Mouse (Mus musculus) midbrain, embryonic 13.5 days (tissue): ENCODE measurements around the gene Fkbp2. TPM values are rescaled to one million over a fixed set of nuclear protein-coding genes. Genes with fewer than 3 reads are reported as not detected.
"Not testable (repeated sequence)": the region's sequence is repeated elsewhere in the genome, so short reads cannot be mapped to it uniquely, and the experiment has no call there.

Experiments
- ATAC-seq: fragments of 200-750 bp; cut with Nextera tagmentation; 2 replicates; pipeline ENCODE4 v1.8.0; 2017; ENCODE audit warnings: mild to moderate bottlenecking, moderate TSS enrichment, moderate library complexity
- H3K27ac ChIP-seq: fragments of 300-500 bp; sonication (generic); 2 replicates; pipeline ENCODE4 v1.5.1; 2015; ENCODE audit warnings: inconsistent platforms, mild to moderate bottlenecking, moderate library complexity
- H3K27me3 ChIP-seq: fragments of 300-500 bp; sonication (generic); 2 replicates; pipeline ENCODE4 v1.6.1; 2015; ENCODE audit warnings: mild to moderate bottlenecking, inconsistent platforms
- H3K36me3 ChIP-seq: fragments of 300-500 bp; sonication (generic); 2 replicates; pipeline ENCODE4 v1.6.1; 2015; ENCODE audit warnings: mild to moderate bottlenecking, inconsistent platforms
- H3K4me1 ChIP-seq: fragments of 300-500 bp; sonication (generic); replicated peaks from 2 replicates; pipeline ENCODE4 v1.6.1; 2015; ENCODE audit warnings: inconsistent platforms
- H3K4me2 ChIP-seq: fragments of 300-500 bp; sonication (generic); replicated peaks from 2 replicates; pipeline ENCODE4 v1.6.1; 2015; ENCODE audit warnings: moderate library complexity, mild to moderate bottlenecking, inconsistent platforms
- H3K4me3 ChIP-seq: fragments of 300-500 bp; sonication (generic); replicated peaks from 2 replicates; pipeline ENCODE4 v1.5.1; 2015; ENCODE audit warnings: mild to moderate bottlenecking, inconsistent platforms
- H3K9ac ChIP-seq: fragments of 300-500 bp; sonication (generic); replicated peaks from 2 replicates; pipeline ENCODE4 v1.6.1; 2015; ENCODE audit warnings: mild to moderate bottlenecking, inconsistent platforms
- H3K9me3 ChIP-seq: fragments of 300-500 bp; sonication (generic); 2 replicates; pipeline ENCODE4 v1.6.1; 2016; ENCODE audit warnings: mild to moderate bottlenecking, inconsistent platforms
- WGBS: fragments of 180-500 bp; shearing (Covaris S2); methylation state at CpG from one replicate; pipeline ENCODE4 v1.1.7; 2015; 5-methylcytosine and 5-hydroxymethylcytosine counted together
- polyA plus RNA-seq: library from polyadenylated mRNA; unstranded; fragments of >200 nt; fragmentation: Nextera tagmentation; extraction: Ambion mirVana; gene quantifications from 2 replicates; pipeline ENCODE4 v1.2.1, GENCODE M21; 2015

Fkbp2 gene
- polyA plus RNA-seq, 1 experiment from 2014 or later: 100 TPM

DNA sequence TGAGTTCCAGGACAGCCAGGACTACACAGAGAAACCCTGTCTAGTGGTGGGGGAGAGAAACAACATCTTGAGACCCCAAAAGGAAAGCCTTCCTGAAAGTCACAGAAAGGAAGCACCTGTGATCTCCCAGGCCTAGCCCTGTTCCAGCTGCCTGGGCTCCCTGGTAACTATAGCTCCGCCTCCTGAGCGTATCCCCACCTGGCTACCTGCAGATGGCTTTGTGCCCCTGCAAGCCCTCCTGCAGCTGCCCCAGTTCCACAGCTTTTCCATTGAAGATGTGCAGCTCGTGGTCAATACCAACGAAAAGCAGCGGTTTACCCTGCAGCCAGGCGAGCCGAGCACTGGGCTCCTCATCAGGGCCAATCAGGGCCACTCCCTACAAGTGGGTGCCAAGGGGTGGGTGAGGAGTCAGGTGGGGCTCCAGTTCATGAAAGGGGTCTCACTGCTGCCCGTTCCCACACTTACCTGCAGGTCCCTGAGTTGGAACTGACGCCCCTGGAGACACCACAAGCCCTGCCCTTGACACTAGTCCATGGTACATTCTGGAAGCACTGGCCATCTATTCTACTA lies 17.5 kb upstream of the Fkbp2 start:
- peaks cover 35% of the 10 kb centered on the region for H3K4me1 ChIP-seq
- 86% methylated on average over 9 of the region's 9 CpGs for WGBS
- no peak overlapping the region for H3K4me2 ChIP-seq
- H3K9ac ChIP-seq: no peak overlapping the region
- no peaks in the 10 kb centered on the region for H3K27me3 ChIP-seq
- no peak overlapping the region for H3K4me3 ChIP-seq
- peaks cover 31% of the 10 kb centered on the region for H3K36me3 ChIP-seq
- no peaks in the 10 kb centered on the region for H3K9me3 ChIP-seq
- no peak overlapping the region for H3K27ac ChIP-seq
- ATAC-seq: no peak

DNA sequence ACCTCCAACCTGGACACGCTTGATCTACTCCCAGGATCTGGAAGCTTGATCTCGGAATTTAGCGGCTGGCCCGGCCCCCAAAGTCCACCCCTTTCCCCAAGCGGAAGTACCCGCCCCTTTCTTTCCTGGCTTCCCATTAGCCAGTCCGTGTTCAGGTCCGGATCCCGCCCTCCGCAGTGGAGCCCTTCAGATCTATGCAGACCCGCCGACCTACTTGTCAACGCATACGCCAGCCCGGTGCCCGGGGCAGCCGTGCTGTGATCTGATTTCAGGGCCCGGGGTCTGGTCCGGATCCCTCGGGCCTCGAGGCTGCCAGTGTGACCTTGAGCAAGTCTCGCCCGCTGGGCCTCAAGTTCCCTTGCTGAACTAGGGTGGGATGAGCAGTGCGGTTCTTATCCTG lies 15.7 kb upstream of the Fkbp2 start, which contains the start of the genes Nudt22 and Trpt1:
TSS of gene Nudt22 (minus strand) at position 112 of the 400 bp plus-strand sequence.
TSS of gene Trpt1 (plus strand) at position 126 of the 400 bp plus-strand sequence.
- peaks cover 29% of the 10 kb centered on the region for H3K36me3 ChIP-seq
- H3K27ac ChIP-seq: peak within 1 kb of the TSS; percentile 74
- peaks cover 45% of the 10 kb centered on the region for H3K4me1 ChIP-seq
- peak within 1 kb of the TSS; percentile 66 for H3K4me3 ChIP-seq
- peak within 1 kb of the TSS; percentile 84 for H3K4me2 ChIP-seq
- peak within 1 kb of the TSS; percentile 81 for H3K9ac ChIP-seq
- ATAC-seq: peak; percentile 76
- no peaks in the 10 kb centered on the region for H3K27me3 ChIP-seq
- H3K9me3 ChIP-seq: no peaks in the 10 kb centered on the region
- WGBS: 0% methylated on average over 24 of the region's 24 CpGs

GRCm38 (mm10) chr19:6995255-6995991 lies 15.1 kb upstream of the Fkbp2 start:
- no peak; the same call in 1 of the 2 replicates for ATAC-seq
- peaks cover 25% of the 10 kb centered on the region for H3K36me3 ChIP-seq
- no peaks in the 10 kb centered on the region for H3K9me3 ChIP-seq
- WGBS: 52% methylated on average over 21 of the region's 21 CpGs
- peaks cover 45% of the 10 kb centered on the region for H3K4me1 ChIP-seq
- peak overlapping the region; percentile 81 for H3K9ac ChIP-seq
- H3K4me3 ChIP-seq: peak overlapping the region; percentile 66
- peak overlapping the region; percentile 84 for H3K4me2 ChIP-seq
- H3K27ac ChIP-seq: no peak overlapping the region; the same call in 1 of the 2 replicates
- H3K27me3 ChIP-seq: no peaks in the 10 kb centered on the region

GRCm38 (mm10) chr19:6994489-6994888 lies 14.2 kb upstream of the Fkbp2 start:
- no peaks in the 10 kb centered on the region for H3K9me3 ChIP-seq
- WGBS: 83% methylated on average over 8 of the region's 8 CpGs
- ATAC-seq: no peak
- no peak overlapping the region for H3K27ac ChIP-seq
- H3K27me3 ChIP-seq: no peaks in the 10 kb centered on the region
- peaks cover 45% of the 10 kb centered on the region for H3K4me1 ChIP-seq
- peaks cover 16% of the 10 kb centered on the region for H3K36me3 ChIP-seq
- no peak overlapping the region; the same call in 1 of the 2 replicates for H3K4me3 ChIP-seq
- H3K4me2 ChIP-seq: 0 out of 2 replicates have a peak overlapping the region, but pooled peaks have one; percentile 3
- peak overlapping the region; percentile 81; the same call in 1 of the 2 replicates for H3K9ac ChIP-seq

GRCm38 (mm10) chr19:6994002-6994401 lies 13.7 kb upstream of the Fkbp2 start:
- 88% methylated on average over 8 of the region's 8 CpGs for WGBS
- Histone ChIP-seq H3K9ac (no peak overlapping the region), H3K4me3 (no peak overlapping the region), H3K36me3 (peaks cover 14% of the 10 kb centered on the region), H3K4me2 (no peak overlapping the region), H3K27ac (no peak overlapping the region), H3K9me3 (no peaks in the 10 kb centered on the region), H3K27me3 (no peaks in the 10 kb centered on the region), H3K4me1 (peaks cover 45% of the 10 kb centered on the region)
- ATAC-seq: no peak

GRCm38 (mm10) chr19:6993011-6993770 lies 12.9 kb upstream of the Fkbp2 start:
- H3K36me3 ChIP-seq: peaks cover 6% of the 10 kb centered on the region; the same call in 1 of the 2 replicates
- WGBS: 65% methylated on average over 14 of the region's 14 CpGs
- no peak; the same call in 1 of the 2 replicates for ATAC-seq
- no peaks in the 10 kb centered on the region for H3K9me3 ChIP-seq
- no peaks in the 10 kb centered on the region for H3K27me3 ChIP-seq
- H3K4me3 ChIP-seq: peak overlapping the region; percentile 53
- peak overlapping the region; percentile 89 for H3K4me2 ChIP-seq
- peaks cover 47% of the 10 kb centered on the region for H3K4me1 ChIP-seq
- peak overlapping the region; percentile 52 for H3K27ac ChIP-seq
- H3K9ac ChIP-seq: peak overlapping the region; percentile 72

DNA sequence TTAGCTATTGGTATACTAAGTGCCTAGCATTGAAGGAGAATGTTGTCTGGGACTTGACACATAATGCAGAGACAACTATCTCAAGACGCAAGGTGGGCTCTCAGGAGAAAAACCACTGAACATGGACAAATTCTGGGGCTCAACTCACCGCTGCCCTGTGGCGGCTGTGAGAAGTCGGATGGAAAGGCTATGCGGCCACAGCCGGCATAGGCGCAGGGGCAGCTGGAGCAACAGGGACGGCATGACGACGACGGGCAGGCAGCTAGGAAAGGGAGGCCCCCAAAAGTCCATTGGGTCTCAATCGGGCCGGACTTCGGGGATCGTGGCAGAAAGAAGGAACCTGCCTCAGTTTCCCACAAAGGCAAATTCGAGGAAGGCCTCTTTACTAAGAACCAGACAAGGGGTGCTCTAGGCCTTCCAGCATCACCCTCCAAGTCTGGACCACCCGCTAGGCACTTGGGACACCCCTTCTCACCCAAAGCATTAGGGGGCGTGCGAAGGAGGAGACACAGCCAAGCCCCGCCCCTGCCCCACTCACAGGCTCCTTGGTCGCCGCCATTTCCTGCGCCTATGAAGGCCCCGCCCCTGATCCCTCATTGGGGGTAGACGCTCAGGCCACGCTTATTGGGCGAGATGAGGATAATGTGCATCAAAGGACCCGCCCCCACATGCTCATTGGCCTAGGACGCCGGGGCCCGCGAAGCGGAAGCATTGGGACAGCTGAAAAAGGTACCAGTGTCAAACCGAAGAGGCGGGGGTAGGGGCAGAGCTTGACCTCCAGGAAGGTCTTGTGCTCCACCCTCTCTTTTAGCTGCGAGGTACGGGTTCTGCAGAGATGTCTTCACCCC lies 11.9 kb upstream of the Fkbp2 start, which contains the start of gene Dnajc4:
TSS of gene Dnajc4 (minus strand) at position 562 of the 848 bp plus-strand sequence.
- Histone ChIP-seq H3K27ac (peak within 1 kb of the TSS; percentile 52), H3K9me3 (no peaks in the 10 kb centered on the region), H3K4me1 (peaks cover 50% of the 10 kb centered on the region), H3K27me3 (no peaks in the 10 kb centered on the region), H3K4me2 (peak within 1 kb of the TSS; percentile 89), H3K4me3 (peak within 1 kb of the TSS; percentile 53), H3K9ac (peak within 1 kb of the TSS; percentile 74), H3K36me3 (0 out of 2 replicates have a peak, but pooled peaks cover 3% of the 10 kb centered on the region)
- 2% methylated on average over 37 of the region's 37 CpGs for WGBS
- peak; percentile 94 for ATAC-seq

DNA sequence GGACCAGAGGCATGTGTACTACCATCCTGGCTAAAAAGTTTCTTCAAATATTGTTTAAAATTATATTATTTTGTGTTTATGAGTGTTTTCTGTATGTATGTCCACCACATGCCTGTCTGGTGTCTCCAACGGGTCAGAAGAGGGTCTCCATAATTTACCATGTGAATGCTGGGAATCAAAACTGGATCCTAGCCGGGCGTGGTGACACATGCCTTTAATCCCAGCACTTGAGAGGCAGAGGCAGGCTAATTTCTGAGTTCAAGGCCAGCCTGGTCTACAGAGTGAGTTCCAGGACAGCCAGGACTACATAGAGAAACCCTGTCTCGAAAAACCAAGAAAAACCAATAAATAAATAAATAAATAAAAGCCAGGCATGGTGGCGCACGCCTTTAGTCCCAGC lies 10.9 kb upstream of the Fkbp2 start:
- not testable (repeated sequence) for H3K9ac ChIP-seq, H3K27ac ChIP-seq, ATAC-seq, H3K4me2 ChIP-seq, H3K36me3 ChIP-seq, H3K4me3 ChIP-seq, H3K27me3 ChIP-seq, H3K9me3 ChIP-seq
- 95% methylated on average over 6 of the region's 6 CpGs for WGBS
- peaks cover 50% of the 10 kb centered on the region for H3K4me1 ChIP-seq

- Histone ChIP-seq H3K4me2 (no peak overlapping the region), H3K9me3 (no peaks in the 10 kb centered on the region), H3K9ac (no peak overlapping the region), H3K27me3 (no peaks in the 10 kb centered on the region), H3K36me3 (peaks cover 5% of the 10 kb centered on the region; the same call in 1 of the 2 replicates), H3K27ac (no peak overlapping the region), H3K4me1 (peaks cover 51% of the 10 kb centered on the region), H3K4me3 (no peak overlapping the region)
- no peak for ATAC-seq
- 93% methylated on average over 6 of the region's 6 CpGs for WGBS
These were observed 10.4 kb upstream of the Fkbp2 start for GRCm38 (mm10) chr19:6990712-6991111.

- Histone ChIP-seq H3K4me1 (peaks cover 37% of the 10 kb centered on the region), H3K9ac (no peak overlapping the region), H3K4me3 (no peak overlapping the region), H3K36me3 (peaks cover 16% of the 10 kb centered on the region), H3K27me3 (no peaks in the 10 kb centered on the region), H3K9me3 (no peaks in the 10 kb centered on the region), H3K4me2 (no peak overlapping the region), H3K27ac (no peak overlapping the region)
- no peak for ATAC-seq
- WGBS: 87% methylated on average over 8 of the region's 8 CpGs
These were observed 8.9 kb upstream of the Fkbp2 start for GRCm38 (mm10) chr19:6989251-6989650.

DNA sequence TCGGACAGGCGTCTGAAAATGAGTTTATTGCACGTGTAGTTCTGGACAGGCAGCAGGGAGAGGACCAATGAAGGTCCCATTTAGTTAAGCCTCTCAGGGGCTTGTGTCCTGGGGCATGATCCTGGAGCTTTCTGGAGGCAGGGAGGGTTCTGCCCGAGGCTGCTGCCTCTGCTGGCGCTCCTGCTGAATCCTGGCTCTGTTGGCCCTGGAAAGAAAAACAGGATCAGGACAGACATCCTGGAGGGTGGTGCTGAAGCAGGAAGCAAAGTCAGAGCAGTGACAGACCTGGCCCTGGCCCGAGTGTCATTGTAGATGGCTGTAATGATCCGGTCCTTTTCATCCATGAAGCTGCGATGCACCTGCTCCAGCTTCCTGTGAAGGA lies 7.6 kb upstream of the Fkbp2 start:
- H3K27me3 ChIP-seq: no peaks in the 10 kb centered on the region
- peak overlapping the region; percentile 73 for H3K27ac ChIP-seq
- WGBS: 9% methylated on average over 8 of the region's 8 CpGs
- peaks cover 30% of the 10 kb centered on the region for H3K4me1 ChIP-seq
- H3K36me3 ChIP-seq: peaks cover 20% of the 10 kb centered on the region
- peak overlapping the region; percentile 93 for H3K4me2 ChIP-seq
- no peak for ATAC-seq
- H3K9me3 ChIP-seq: no peaks in the 10 kb centered on the region
- H3K9ac ChIP-seq: peak overlapping the region; percentile 90
- H3K4me3 ChIP-seq: peak overlapping the region; percentile 81
